Mouse (Mus musculus) midbrain, postnatal 0 days (tissue): ENCODE results near the gene Dlgap1. TPM values are rescaled to one million over a fixed set of nuclear protein-coding genes. Genes with fewer than 3 reads are reported as not detected.

ENCODE experiments used
- ATAC-seq: fragments of 200-750 bp; cut with Nextera tagmentation; 2 replicates; pipeline ENCODE4 v1.8.0; 2017; ENCODE audit warnings: moderate number of reproducible peaks, mild to moderate bottlenecking, moderate TSS enrichment, moderate library complexity; ENCODE audit not compliant: low FRiP score
- DNase-seq: peaks from one replicate; pipeline ENCODE4 v3.0.0-alpha.2; 2015; ENCODE audit warnings: low spot score
- H3K27ac ChIP-seq: fragments of 300-500 bp; sonication (generic); 2 replicates; pipeline ENCODE4 v1.5.1; 2014; ENCODE audit warnings: low read depth, mild to moderate bottlenecking, low read length, mixed read lengths
- H3K27me3 ChIP-seq: fragments of 300-500 bp; sonication (generic); 2 replicates; pipeline ENCODE4 v1.6.1; 2014; ENCODE audit warnings: low read length, control low read depth, mixed read lengths; ENCODE audit not compliant: insufficient read depth
- H3K36me3 ChIP-seq: fragments of 300-500 bp; sonication (generic); 2 replicates; pipeline ENCODE4 v1.6.1; 2014; ENCODE audit warnings: low read length, control low read depth, mixed read lengths; ENCODE audit not compliant: insufficient read depth
- H3K4me1 ChIP-seq: fragments of 300-500 bp; sonication (generic); 2 replicates; pipeline ENCODE4 v1.6.1; 2014; ENCODE audit warnings: mild to moderate bottlenecking, control low read depth, antibody characterized with exemption, low read length, mixed read lengths; ENCODE audit not compliant: insufficient read depth
- H3K4me2 ChIP-seq: fragments of 300-500 bp; sonication (generic); 2 replicates; pipeline ENCODE4 v1.6.1; 2014; ENCODE audit warnings: low read depth, mild to moderate bottlenecking, low read length, mixed read lengths; ENCODE audit not compliant: poor library complexity, severe bottlenecking
- H3K4me3 ChIP-seq: fragments of 300-500 bp; sonication (generic); 2 replicates; pipeline ENCODE4 v1.5.1; 2014; ENCODE audit warnings: low read depth, mild to moderate bottlenecking, low read length, moderate library complexity
- H3K9ac ChIP-seq: fragments of 300-500 bp; sonication (generic); replicated peaks from 2 replicates; pipeline ENCODE4 v1.6.1; 2014; ENCODE audit warnings: mild to moderate bottlenecking, low read length, moderate library complexity, mixed read lengths; ENCODE audit not compliant: poor library complexity, severe bottlenecking
- H3K9me3 ChIP-seq: fragments of 300-500 bp; sonication (generic); 2 replicates; pipeline ENCODE4 v1.6.1; 2016; ENCODE audit warnings: low read length, control low read depth
- CTCF ChIP-seq: IDR thresholded peaks from 2 replicates; pipeline ENCODE4 v1.5.1; 2016; ENCODE audit warnings: antibody characterized with exemption, mild to moderate bottlenecking
- WGBS: fragments of 180-500 bp; shearing (Covaris S2); extraction: QIAGEN DNeasy Blood & Tissue Kit; methylation state at CpG from one replicate; pipeline ENCODE4 v1.1.7; 2014; 5-methylcytosine and 5-hydroxymethylcytosine counted together
- polyA plus RNA-seq: library from polyadenylated mRNA; unstranded; fragments of >200 nt; fragmentation: Nextera tagmentation; extraction: Ambion mirVana; gene quantifications from 2 replicates; pipeline ENCODE4 v1.2.1, GENCODE M21; 2015
- total RNA-seq: library from RNA; depleted of rRNA; stranded (reverse); fragments of >200 nt; gene quantifications from 2 replicates; pipeline ENCODE4 v1.2.3, GENCODE M21; 2014; rRNA removed

The Dlgap1 gene
- total RNA-seq, result 77.8 and 84.8 TPM in 2 replicates
- polyA plus RNA-seq, result 32.5 and 34.9 TPM in 2 replicates

GRCm38 (mm10) chr17:69969021-69969815 is at the start of gene Dlgap1:
Gene Dlgap1 (plus strand): TSS chr17:69969073.
- peak within 1 kb of the TSS; percentile 87 for H3K4me3 ChIP-seq
- WGBS, result under 1% methylated on average over 93 of the region's 105 CpGs
- peak within 1 kb of the TSS; percentile 85 for H3K27ac ChIP-seq
- TF ChIP-seq CTCF, result peak; percentile 63
- H3K9me3 ChIP-seq, result no peaks in the 10 kb centered on the region
- no peaks in the 10 kb centered on the region for H3K4me1 ChIP-seq
- peak within 1 kb of the TSS; percentile 77 for H3K4me2 ChIP-seq
- ATAC-seq (peak; percentile 92), DNase-seq (peak; percentile 86)
- H3K27me3 ChIP-seq, result no peaks in the 10 kb centered on the region
- H3K36me3 ChIP-seq, result no peaks in the 10 kb centered on the region
- peak within 1 kb of the TSS; percentile 84 for H3K9ac ChIP-seq

DNA sequence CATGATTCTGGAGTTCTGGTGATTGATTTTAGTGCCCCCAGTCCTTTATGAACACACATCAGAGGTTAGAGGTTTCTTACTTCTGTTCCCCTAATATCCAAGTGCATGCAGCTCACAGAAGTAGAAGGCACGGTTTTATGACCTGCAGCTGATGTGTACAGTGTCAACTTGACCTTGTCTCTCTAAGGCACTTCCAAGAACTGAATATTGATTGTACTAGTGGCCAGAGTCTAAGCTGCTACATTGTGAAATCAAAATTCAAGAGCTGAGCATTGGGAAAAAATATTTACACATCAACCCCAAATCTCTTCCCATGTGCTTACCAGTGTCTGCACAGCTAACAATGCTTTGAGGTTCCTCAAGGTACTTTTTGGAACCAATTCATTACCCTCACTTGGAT is 13.9 kb upstream of the Dlgap1 start:
- H3K27me3 ChIP-seq, result no peaks in the 10 kb centered on the region
- TF ChIP-seq CTCF, result no peak
- no peaks in the 10 kb centered on the region for H3K4me1 ChIP-seq
- WGBS, result 69% methylated on average over 1 of the region's 1 CpGs
- no peak overlapping the region for H3K9ac ChIP-seq
- no peak overlapping the region for H3K4me2 ChIP-seq
- H3K9me3 ChIP-seq, result no peaks in the 10 kb centered on the region
- H3K36me3 ChIP-seq, result no peaks in the 10 kb centered on the region
- H3K4me3 ChIP-seq, result no peak overlapping the region
- ATAC-seq (no peak), DNase-seq (no peak)
- no peak overlapping the region for H3K27ac ChIP-seq

GRCm38 (mm10) chr17:69969816-69970750 is 1.2 kb downstream of the Dlgap1 start:
- peak; percentile 69 for DNase-seq
- H3K9ac ChIP-seq, result peak overlapping the region; percentile 84
- peak overlapping the region; percentile 77 for H3K4me2 ChIP-seq
- H3K4me1 ChIP-seq, result no peaks in the 10 kb centered on the region
- peak overlapping the region; percentile 85 for H3K27ac ChIP-seq
- peak; percentile 27 for TF ChIP-seq CTCF
- under 1% methylated on average over 43 of the region's 43 CpGs for WGBS
- H3K36me3 ChIP-seq, result no peaks in the 10 kb centered on the region
- H3K27me3 ChIP-seq, result no peaks in the 10 kb centered on the region
- peak; percentile 48 for ATAC-seq
- H3K9me3 ChIP-seq, result no peaks in the 10 kb centered on the region
- H3K4me3 ChIP-seq, result peak overlapping the region; percentile 87

- 83% methylated on average over 3 of the region's 3 CpGs for WGBS
- DNase-seq (no peak), ATAC-seq (no peak)
- Histone ChIP-seq H3K36me3 (no peaks in the 10 kb centered on the region), H3K27ac (no peak overlapping the region), H3K4me1 (no peaks in the 10 kb centered on the region), H3K9me3 (no peaks in the 10 kb centered on the region), H3K27me3 (no peaks in the 10 kb centered on the region), H3K4me3 (no peak overlapping the region), H3K4me2 (no peak overlapping the region), H3K9ac (no peak overlapping the region)
- no peak for TF ChIP-seq CTCF
These were observed 4.2 kb downstream of the Dlgap1 start for GRCm38 (mm10) chr17:69973081-69973480.

DNA sequence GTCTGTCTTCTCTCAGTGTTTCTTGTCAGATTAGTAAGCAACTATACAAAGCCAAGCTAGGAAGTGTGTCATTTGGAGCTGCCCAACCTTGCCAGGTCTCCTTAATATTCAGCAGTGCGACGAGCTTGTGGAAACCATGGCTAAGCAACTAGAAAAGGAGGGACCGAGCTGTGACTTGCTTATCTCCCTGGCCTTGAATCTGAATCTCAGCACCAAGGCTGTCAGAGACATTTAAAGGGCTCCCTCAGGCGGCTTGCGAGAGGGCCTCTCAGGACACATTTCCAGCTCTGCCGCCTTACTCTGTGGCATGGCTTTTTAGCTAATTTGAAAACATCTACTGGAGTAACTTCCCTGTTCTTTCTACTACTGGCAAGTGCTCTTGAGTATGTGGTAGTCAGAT is 5.1 kb downstream of the Dlgap1 start:
- Histone ChIP-seq H3K9ac (no peak overlapping the region), H3K4me3 (no peak overlapping the region), H3K36me3 (no peaks in the 10 kb centered on the region), H3K9me3 (no peaks in the 10 kb centered on the region), H3K4me2 (no peak overlapping the region), H3K4me1 (no peaks in the 10 kb centered on the region), H3K27ac (no peak overlapping the region), H3K27me3 (no peaks in the 10 kb centered on the region)
- no peak for TF ChIP-seq CTCF
- 58% methylated on average over 6 of the region's 6 CpGs for WGBS
- DNase-seq (no peak), ATAC-seq (no peak)
